Mouse (Mus musculus): ENCODE measurements at regions not wholly inside any gene's neighbourhood (a gene's known extent, or its start where the extent isn't known, plus 50 kb on each side); places are given as distances from the start of the nearest gene placed in this dataset.

- H3K36me3 ChIP-seq (ENCODE audit: insufficient read depth, low read length), result no peaks in the 10 kb centered on the region
- H3K4me1 ChIP-seq (ENCODE audit: insufficient read depth, low read length), result no peaks in the 10 kb centered on the region
- no peak for ATAC-seq
- H3K27me3 ChIP-seq (ENCODE audit: insufficient read depth, low read length), result no peaks in the 10 kb centered on the region
- no peak for DNase-seq (ENCODE audit: low spot score)
- no peak overlapping the region for H3K27ac ChIP-seq
- TF ChIP-seq CTCF (IDR thresholded peaks at IDR 0.05; ENCODE audit: low read depth), result peak; percentile 24; the same call in 1 of the 2 replicates
- H3K4me2 ChIP-seq (ENCODE audit: low read depth, low read length), result no peak overlapping the region
- H3K4me3 ChIP-seq (ENCODE audit: low read length), result no peak overlapping the region
- H3K9me3 ChIP-seq (ENCODE audit: low read length), result no peaks in the 10 kb centered on the region
- no peak overlapping the region for H3K9ac ChIP-seq (replicated peaks; ENCODE audit: low read length)
Measured at GRCm38 (mm10) chr14:104905706-104906105, 271.4 kb downstream of the Rbm26 start.

DNA sequence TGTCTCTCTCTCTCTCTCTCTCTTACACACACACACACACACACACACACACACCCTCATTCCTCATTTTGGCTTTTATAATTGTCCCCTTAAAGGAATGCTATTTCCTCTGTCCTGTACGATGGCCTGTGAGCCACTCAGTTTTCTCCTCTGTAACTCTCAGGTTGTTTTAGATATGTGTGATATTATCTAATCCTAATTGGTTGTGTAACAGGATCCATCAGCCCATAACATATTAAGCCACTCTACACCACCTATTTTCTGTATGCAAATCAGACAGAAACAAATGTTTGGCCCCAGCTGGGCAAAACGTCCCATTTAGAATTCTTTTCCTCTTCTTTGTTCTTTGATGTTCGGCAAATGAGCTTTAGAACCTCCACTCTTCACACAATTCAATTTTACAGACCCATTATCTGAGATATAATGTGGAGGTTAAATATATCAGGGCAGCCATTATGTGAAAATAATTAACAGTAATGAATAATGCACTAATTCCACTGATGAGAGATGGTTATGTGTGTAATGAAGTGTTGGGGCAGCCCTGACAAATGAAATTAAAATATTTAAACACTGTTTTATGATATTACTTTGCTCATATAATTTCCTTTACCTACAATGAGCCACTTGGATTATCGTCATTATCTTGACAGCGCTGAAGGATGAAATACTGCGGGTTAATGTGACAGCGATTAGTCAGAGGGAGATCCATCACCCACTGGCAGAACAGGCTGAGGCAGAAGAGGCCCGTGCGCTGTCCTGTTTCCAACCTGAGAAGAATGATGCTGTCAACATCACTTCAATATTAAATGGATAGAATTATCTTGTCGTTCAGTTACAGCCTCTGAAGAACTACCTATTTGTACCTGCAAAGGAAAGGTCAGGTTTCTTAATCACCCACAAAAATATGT is 274.8 kb downstream of the Rbm26 start:
- no peak for TF ChIP-seq CTCF (IDR thresholded peaks at IDR 0.05; ENCODE audit: low read depth)
- ATAC-seq (no peak), DNase-seq (ENCODE audit: low spot score) (no peak)
- no peaks in the 10 kb centered on the region for H3K36me3 ChIP-seq (ENCODE audit: insufficient read depth, low read length)
- H3K4me1 ChIP-seq (ENCODE audit: insufficient read depth, low read length), result no peaks in the 10 kb centered on the region
- H3K27me3 ChIP-seq (ENCODE audit: insufficient read depth, low read length), result no peaks in the 10 kb centered on the region
- H3K9me3 ChIP-seq (ENCODE audit: low read length), result no peaks in the 10 kb centered on the region
- WGBS, result 54% methylated on average over 10 of the region's 10 CpGs
- no peak overlapping the region for H3K9ac ChIP-seq (replicated peaks; ENCODE audit: low read length)
- H3K4me2 ChIP-seq (ENCODE audit: low read depth, low read length), result no peak overlapping the region
- H3K4me3 ChIP-seq (ENCODE audit: low read length), result no peak overlapping the region
- no peak overlapping the region for H3K27ac ChIP-seq

GRCm38 (mm10) chr14:104901072-104901471 is 276.1 kb downstream of the Rbm26 start:
- H3K27me3 ChIP-seq (ENCODE audit: insufficient read depth, low read length), result no peaks in the 10 kb centered on the region
- no peak for TF ChIP-seq CTCF (IDR thresholded peaks at IDR 0.05; ENCODE audit: low read depth)
- H3K4me1 ChIP-seq (ENCODE audit: insufficient read depth, low read length), result no peaks in the 10 kb centered on the region
- no peak for DNase-seq (ENCODE audit: low spot score)
- H3K36me3 ChIP-seq (ENCODE audit: insufficient read depth, low read length), result no peaks in the 10 kb centered on the region
- no peak overlapping the region for H3K9ac ChIP-seq (replicated peaks; ENCODE audit: low read length)
- no peak overlapping the region for H3K4me2 ChIP-seq (ENCODE audit: low read depth, low read length)
- ATAC-seq, result no peak
- no peak overlapping the region for H3K27ac ChIP-seq
- H3K9me3 ChIP-seq (ENCODE audit: low read length), result no peaks in the 10 kb centered on the region
- WGBS, result 79% methylated on average over 11 of the region's 11 CpGs
- H3K4me3 ChIP-seq (ENCODE audit: low read length), result no peak overlapping the region

GRCm38 (mm10) chr14:104871203-104871602 is 305.9 kb downstream of the Rbm26 start:
- Histone ChIP-seq H3K4me3 (ENCODE audit: low read length) (no peak overlapping the region), H3K27ac (no peak overlapping the region), H3K4me2 (ENCODE audit: low read depth, low read length) (no peak overlapping the region), H3K9me3 (ENCODE audit: low read length) (no peaks in the 10 kb centered on the region), H3K9ac (replicated peaks; ENCODE audit: low read length) (no peak overlapping the region), H3K27me3 (ENCODE audit: insufficient read depth, low read length) (no peaks in the 10 kb centered on the region), H3K4me1 (ENCODE audit: insufficient read depth, low read length) (no peaks in the 10 kb centered on the region), H3K36me3 (ENCODE audit: insufficient read depth, low read length) (no peaks in the 10 kb centered on the region)
- no peak for TF ChIP-seq CTCF (IDR thresholded peaks at IDR 0.05; ENCODE audit: low read depth)
- DNase-seq (ENCODE audit: low spot score) (no peak), ATAC-seq (no peak)
- 72% methylated on average over 3 of the region's 3 CpGs for whole genome bisulfite sequencing

DNA sequence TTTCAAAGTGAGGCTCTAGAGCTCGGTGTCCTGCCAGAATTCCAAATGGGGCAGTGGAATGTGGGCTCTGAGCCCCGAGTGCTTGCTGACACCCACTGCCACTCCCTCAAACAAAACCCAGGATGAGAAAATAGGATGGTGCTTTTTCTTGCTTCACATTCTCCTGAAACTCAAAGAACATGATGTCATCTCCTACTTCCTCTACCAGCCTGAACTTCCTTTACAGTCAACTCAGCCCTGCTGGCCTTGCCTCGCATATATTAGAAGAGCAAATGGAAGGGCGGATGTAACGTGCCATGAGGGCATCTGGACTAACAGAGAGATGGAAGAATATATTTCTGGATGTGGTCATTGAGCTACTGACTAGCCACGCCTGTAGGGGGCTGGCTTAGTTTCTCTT is 309.6 kb downstream of the Rbm26 start:
- ATAC-seq, result no peak
- no peak overlapping the region for H3K27ac ChIP-seq
- WGBS, result 61% methylated on average over 6 of the region's 6 CpGs

DNA sequence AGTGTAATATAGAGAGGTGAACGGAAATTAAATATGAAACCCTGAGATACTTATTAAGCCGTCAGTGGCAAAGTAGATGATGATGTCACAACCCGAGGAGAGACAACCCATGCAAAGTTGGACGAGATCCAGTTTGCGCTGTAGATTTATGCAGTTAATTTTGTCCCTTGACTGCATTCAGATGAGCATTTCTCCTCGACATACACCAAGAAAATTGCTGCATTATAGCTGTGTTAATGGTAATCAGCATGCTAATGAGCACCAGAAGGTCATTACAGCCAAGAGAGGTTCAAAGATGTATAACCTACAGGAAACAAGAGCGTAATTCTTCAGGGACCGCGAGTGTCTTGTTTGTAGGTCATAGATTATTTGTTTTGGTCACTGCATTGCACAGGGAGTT is 313.2 kb downstream of the Rbm26 start:
- Histone ChIP-seq H3K36me3 (ENCODE audit: insufficient read depth, low read length) (no peaks in the 10 kb centered on the region), H3K9ac (replicated peaks; ENCODE audit: low read length) (no peak overlapping the region), H3K27me3 (ENCODE audit: insufficient read depth, low read length) (no peaks in the 10 kb centered on the region), H3K4me3 (ENCODE audit: low read length) (no peak overlapping the region), H3K27ac (no peak overlapping the region), H3K4me2 (ENCODE audit: low read depth, low read length) (no peak overlapping the region), H3K4me1 (ENCODE audit: insufficient read depth, low read length) (no peaks in the 10 kb centered on the region), H3K9me3 (ENCODE audit: low read length) (no peaks in the 10 kb centered on the region)
- WGBS, result 54% methylated on average over 9 of the region's 9 CpGs
- ATAC-seq, result no peak
- peak; percentile 28 for DNase-seq (ENCODE audit: low spot score)
- no peak for TF ChIP-seq CTCF (IDR thresholded peaks at IDR 0.05; ENCODE audit: low read depth)

More for the DNA sequence above, 309.6 kb downstream of the Rbm26 start:
- no peak overlapping the region for H3K4me3 ChIP-seq (ENCODE audit: low read length)
- no peaks in the 10 kb centered on the region for H3K9me3 ChIP-seq (ENCODE audit: low read length)
- DNase-seq (ENCODE audit: low spot score), result no peak
- TF ChIP-seq CTCF (IDR thresholded peaks at IDR 0.05; ENCODE audit: low read depth), result peak; percentile 4; the same call in 1 of the 2 replicates
- no peaks in the 10 kb centered on the region for H3K4me1 ChIP-seq (ENCODE audit: insufficient read depth, low read length)
- no peaks in the 10 kb centered on the region for H3K36me3 ChIP-seq (ENCODE audit: insufficient read depth, low read length)
- no peaks in the 10 kb centered on the region for H3K27me3 ChIP-seq (ENCODE audit: insufficient read depth, low read length)
- H3K4me2 ChIP-seq (ENCODE audit: low read depth, low read length), result no peak overlapping the region
- no peak overlapping the region for H3K9ac ChIP-seq (replicated peaks; ENCODE audit: low read length)

DNA sequence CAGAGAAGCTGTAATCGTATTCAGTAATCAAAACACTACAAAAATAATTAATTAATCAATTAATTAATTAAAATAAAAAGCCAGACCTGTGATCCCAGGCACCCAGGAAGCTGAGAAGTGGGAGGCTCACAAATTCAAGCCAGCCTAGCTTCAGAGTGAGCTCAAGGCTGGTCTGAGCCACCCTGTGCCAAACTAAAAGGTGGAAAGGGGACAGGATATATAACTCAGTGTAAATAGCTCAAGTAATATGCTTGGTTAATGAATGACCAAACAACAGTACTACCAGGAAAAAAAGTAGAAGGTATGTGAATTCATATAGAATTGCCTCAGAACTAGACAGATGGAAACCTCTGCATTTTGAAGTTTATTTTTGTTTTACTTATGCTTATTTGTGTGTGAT is 321.2 kb downstream of the Rbm26 start:
- no peak for TF ChIP-seq CTCF (IDR thresholded peaks at IDR 0.05; ENCODE audit: low read depth)
- WGBS, result 72% methylated on average over 1 of the region's 1 CpGs
- Histone ChIP-seq H3K9me3 (ENCODE audit: low read length) (no peaks in the 10 kb centered on the region), H3K4me1 (ENCODE audit: insufficient read depth, low read length) (no peaks in the 10 kb centered on the region), H3K27me3 (ENCODE audit: insufficient read depth, low read length) (no peaks in the 10 kb centered on the region), H3K27ac (no peak overlapping the region), H3K4me2 (ENCODE audit: low read depth, low read length) (no peak overlapping the region), H3K36me3 (ENCODE audit: insufficient read depth, low read length) (no peaks in the 10 kb centered on the region), H3K9ac (replicated peaks; ENCODE audit: low read length) (no peak overlapping the region), H3K4me3 (ENCODE audit: low read length) (no peak overlapping the region)
- ATAC-seq (no peak), DNase-seq (ENCODE audit: low spot score) (no peak)

All from hindbrain, postnatal 0 days (tissue).